Mouse (Mus musculus): ENCODE data around the gene Gm2663. TPM values are rescaled to one million over a fixed set of nuclear protein-coding genes. Genes with fewer than 3 reads are reported as not detected.

The Gm2663 gene
- 0.96 and 11.2 TPM in 2 replicates for polyA plus RNA-seq (2015; fragmentation: Nextera tagmentation; extraction: Ambion mirVana)

GRCm38 (mm10) chr6:40999379-40999778, at the start of gene Gm2663:
TSS of gene Gm2663 (minus strand) at chr6:40999479.

GRCm38 (mm10) chr6:41035409-41035808, 36.1 kb upstream of the Gm2663 start, which contains the start of gene 2210010C04Rik:
TSS of gene 2210010C04Rik (minus strand) at chr6:41035509.

DNA sequence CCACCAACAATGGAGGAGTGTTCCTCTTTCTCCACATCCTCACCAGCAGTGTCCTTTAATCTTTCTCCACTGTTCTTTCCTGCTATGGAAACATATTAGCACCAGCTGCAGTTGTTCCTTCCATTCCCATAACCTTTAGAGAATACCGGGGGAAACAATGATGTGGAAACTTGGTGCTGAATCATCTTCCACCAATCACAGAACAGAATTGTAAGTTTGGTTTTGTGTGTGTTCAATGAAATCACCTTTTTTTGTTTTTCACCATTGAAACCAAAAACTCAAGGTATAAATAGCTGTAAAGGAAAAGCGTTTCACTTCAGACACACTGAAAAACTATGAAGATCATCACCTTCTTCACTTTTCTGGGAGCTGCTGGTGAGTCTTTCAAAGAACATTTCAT, 34.8 kb downstream of the Gm2663 start, which contains the start of gene 1810009J06Rik:
Gene 1810009J06Rik, plus strand, starts transcription at position 301 of the 400 bp plus-strand sequence.

GRCm38 (mm10) chr6:40951770-40952169, 47.5 kb downstream of the Gm2663 start, which contains the start of gene Gm4744:
TSS of gene Gm4744 (minus strand) at chr6:40951870.

Other genes with a start within 250 kb of the Gm2663 start
- not detected in 2 replicates for gene Moxd2, start 112.0 kb downstream of the Gm2663 start, polyA plus RNA-seq (2015; fragmentation: Nextera tagmentation; extraction: Ambion mirVana)
- gene Prss58, start 99.1 kb downstream of the Gm2663 start, polyA plus RNA-seq (2015; fragmentation: Nextera tagmentation; extraction: Ambion mirVana) = not detected in 2 replicates
- gene 1700074P13Rik, start 58.9 kb downstream of the Gm2663 start, polyA plus RNA-seq (2015; fragmentation: Nextera tagmentation; extraction: Ambion mirVana) = not detected in 2 replicates
- not detected in 2 replicates for gene Gm4744, start 47.6 kb downstream of the Gm2663 start, polyA plus RNA-seq (2015; fragmentation: Nextera tagmentation; extraction: Ambion mirVana)
- 1.4 and 13.1 TPM in 2 replicates for gene 1810009J06Rik, start 34.7 kb downstream of the Gm2663 start, polyA plus RNA-seq (2015; fragmentation: Nextera tagmentation; extraction: Ambion mirVana)
- gene 2210010C04Rik, start 36.0 kb upstream of the Gm2663 start, polyA plus RNA-seq (2015; fragmentation: Nextera tagmentation; extraction: Ambion mirVana) = 5.9 and 18.4 TPM in 2 replicates

Measured in spleen, postnatal 0 days (tissue).